Mouse (Mus musculus) T-cell, adult 2 months (primary cell): ENCODE results near the gene Hba-a1.
"Not testable (repeated sequence)": the region's sequence is repeated elsewhere in the genome, so short reads cannot be mapped to it uniquely, and the experiment has no call there.

Source experiments
- DNase-seq: peaks from one replicate; pipeline ENCODE4 v3.0.0; 2022; ENCODE audit warnings: low spot score

The Hba-a1 gene

DNA sequence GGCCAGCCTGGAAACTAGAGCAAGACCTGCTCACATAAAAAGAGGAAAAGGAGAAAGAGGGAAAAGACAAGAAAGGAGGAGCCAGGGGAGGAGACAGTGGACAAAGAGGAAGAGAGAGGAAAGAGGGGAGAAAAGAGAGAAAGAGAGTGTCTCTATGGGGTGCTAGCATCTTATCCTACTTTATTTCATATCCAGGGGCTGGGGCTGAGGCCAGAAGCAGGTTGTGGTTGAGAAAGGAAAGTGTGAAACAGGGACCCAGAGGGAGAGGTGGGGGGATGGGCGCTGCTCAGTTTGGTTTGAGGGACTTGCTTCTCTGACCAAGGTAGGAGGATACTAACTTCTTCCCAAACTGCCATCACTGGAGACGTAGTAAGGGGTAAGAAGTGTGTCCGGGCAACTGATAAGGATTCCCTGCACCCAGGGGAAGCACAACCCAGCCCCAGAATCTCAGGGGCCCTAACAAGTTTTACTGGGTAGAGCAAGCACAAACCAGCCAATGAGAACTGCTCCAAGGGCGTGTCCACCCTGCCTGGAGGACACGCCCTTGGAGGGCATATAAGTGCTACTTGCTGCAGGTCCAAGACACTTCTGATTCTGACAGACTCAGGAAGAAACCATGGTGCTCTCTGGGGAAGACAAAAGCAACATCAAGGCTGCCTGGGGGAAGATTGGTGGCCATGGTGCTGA lies at the start of gene Hba-a1:
Gene Hba-a1, plus strand, starts transcription at position 421 of the 687 bp plus-strand sequence.
- not testable (repeated sequence) for DNase-seq

DNA sequence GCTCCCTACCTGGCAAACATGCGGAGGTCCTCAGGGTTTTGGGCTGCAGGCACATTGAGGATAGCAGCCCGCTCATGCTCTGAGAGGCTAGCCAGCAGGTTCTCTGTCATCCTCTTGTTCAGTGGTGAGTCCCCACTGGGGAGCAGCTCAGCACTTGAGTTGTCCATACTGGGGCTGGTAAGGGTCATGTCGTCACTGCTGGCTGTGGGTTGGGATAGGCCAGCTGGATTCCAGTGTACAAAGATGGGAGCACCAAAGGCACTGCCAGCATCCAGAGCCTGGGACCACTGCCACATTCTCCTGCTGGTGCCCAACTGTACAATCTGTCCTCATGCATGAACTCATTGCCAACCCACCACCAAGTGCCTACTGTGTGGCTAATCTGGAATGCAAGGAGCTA lies 49.4 kb upstream of the Hba-a1 start:
- DNase-seq, result no peak

DNA sequence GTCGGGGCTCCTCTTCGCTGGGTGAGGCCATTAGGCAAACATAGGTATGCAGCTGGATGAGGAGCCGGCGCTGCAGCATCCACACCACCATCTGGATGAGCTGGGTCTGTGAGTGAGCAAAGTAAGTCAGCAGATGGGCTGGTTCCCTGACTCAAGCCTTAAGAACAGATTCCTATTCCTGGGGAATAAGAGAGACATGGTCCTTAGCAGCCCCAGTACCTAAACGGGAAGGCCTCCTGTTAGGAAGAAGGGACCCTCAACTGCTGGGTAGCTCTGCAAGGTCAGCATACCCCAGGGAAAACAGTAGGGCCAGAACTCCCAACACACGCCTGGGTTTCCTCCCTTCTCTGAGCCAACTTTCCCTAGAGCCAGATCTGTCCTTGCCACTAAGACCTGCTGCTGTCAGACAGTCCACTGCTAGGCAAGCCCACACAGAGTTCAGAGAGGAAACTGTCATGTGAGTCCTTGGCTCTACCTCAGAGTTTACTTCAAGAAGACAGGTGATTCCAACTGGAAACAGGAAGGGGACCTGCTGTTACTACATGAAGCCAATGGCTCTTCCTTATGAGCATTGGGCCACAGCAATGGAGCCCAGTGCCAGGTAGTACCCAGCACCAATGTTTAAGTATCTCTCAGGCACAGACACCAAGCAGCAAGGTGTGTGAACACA lies 48.4 kb upstream of the Hba-a1 start:
- DNase-seq, result no peak

DNA sequence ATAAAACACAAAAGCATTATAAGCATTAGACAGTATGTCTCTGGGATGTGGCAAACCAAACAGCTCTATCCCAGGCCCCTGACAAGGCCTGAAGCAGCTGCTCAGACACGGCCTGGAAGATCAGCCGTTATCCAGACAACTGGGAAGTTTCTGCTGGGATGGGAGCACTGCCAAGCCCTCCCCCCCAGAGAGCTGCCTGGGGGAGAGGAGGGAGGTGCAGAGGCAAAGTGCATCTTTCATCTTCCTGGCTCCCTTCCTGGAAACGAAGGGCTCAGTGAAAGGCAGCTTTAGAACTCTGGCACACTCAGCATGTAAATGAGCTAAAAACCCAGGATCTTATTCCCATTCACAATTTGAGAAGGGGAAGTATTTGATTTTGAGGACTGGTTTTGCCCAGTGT lies 47.7 kb upstream of the Hba-a1 start:
- no peak for DNase-seq

DNA sequence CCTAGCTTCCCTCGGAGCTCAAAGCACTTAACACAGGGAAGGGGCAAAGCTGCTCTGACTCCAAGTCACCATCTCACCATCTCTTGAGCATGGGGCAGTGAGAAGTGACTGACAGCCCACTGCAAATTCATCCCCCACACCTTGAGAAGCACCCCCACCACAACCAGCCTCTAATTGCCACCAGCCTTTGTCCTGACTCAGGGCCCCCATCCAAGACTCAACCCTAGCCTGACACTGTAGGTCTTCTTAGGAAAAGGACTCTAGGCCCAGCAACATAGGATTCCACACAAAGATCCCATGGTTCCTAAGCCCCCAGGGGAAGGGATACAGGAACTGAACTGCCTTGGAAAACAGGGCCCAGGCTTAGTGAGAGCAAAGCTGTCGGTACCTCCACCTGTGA lies 47.2 kb upstream of the Hba-a1 start:
- DNase-seq, result no peak

DNA sequence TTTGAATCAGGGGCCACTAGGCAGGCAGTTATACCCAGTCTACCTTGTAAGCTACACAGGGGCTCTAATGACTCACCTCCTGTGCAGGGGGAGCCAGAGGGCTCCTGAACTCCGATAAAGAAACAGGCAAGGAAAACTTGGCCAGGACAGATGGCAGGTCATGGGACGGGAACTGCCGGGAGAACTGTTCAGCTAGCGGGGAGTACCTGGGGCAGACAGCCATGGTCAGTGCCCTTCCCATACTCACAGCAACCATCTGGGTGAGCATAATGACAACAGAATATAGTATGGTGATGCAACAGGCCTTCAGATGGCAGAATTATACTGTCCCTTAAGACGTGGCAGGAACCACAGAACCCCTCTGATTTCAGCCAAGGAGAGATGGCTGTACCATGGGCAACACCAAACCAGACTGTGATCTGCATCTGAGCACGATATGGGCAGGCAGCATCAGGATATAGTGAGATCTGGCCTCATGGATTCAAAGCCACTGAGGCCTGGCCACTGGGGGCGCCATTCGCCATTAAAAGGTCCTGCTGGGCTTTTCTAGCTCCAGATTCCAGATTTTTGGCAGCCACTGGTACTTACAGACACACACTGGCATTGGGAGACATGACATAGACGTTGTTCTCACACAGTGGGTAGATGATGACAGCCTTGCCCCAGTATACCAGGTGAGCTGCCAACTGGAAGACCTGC lies 46.5 kb upstream of the Hba-a1 start:
- no peak for DNase-seq

DNA sequence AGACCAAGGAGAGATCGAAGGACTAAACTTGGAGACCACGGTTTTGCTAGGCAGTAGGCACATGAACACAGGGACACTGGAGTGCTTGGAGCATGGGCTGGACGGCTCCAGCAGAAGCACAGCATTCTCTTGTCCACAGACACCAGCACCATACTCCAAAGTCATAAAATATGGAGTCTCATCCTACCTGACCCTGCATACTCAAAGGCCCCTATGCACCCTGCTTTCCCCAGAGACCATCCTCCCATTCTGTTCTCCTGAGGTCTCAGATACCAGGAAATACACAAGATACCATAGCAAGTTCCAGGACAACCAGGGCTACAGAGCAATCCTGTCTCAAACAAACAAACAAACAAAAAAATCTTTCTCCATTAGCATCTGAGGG lies 45.9 kb upstream of the Hba-a1 start:
- DNase-seq, result no peak

DNA sequence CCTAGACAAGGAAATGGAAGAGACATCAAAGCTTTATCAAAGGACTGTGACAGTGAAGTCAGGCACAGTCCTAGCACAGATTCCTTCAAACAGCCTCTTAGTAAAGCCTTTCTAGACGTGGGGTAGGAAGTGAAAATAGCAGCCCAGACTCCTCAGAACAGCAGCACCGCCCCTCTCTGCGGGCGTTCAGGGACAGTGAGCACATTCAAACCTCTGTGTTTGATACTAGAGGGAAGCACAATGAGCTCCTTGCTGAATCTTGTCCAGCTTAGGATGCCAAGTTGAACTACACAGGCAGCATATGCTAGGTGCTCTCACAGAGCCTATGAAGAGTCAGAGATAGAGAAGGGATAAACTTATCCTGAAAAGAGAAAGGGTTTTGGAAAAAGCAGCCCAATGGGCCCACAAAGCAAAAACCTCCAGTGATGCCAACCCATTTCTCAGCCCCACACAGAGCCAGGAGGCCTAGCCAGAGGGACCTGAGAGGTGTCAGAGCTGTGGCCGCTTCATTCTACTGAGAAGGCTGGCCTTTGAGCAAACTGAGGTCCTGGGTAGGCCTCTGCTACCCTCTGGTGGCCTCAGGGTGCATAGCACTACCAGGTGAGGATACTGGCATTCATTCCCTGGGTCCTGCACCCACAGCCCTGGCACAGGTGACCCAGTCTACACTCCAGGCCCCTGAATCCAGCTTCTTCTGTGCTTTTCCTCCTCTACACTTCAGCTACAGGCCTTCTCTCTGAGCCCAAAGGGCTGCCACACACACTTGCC lies 45.0 kb upstream of the Hba-a1 start:
- peak; percentile 69 for DNase-seq

DNA sequence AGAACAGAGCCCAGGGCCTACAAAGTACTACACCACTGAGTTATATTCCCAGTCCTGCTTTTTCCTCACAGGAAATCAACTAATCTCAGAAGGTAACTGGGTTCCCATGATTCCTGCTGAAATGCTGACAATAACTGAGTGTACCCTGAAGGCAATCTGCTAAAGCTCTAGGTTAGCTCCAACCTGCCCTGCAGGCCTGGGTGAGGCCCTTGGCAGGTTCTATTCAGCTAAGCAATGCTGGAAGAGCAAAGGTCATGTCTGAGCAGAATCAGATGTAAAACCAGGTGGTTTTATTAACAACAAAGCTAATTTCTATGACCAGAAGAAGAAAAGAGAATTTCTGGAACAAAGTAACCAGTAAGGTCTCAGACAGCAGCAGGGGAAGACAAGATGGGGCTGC lies 41.9 kb upstream of the Hba-a1 start:
- no peak for DNase-seq

DNA sequence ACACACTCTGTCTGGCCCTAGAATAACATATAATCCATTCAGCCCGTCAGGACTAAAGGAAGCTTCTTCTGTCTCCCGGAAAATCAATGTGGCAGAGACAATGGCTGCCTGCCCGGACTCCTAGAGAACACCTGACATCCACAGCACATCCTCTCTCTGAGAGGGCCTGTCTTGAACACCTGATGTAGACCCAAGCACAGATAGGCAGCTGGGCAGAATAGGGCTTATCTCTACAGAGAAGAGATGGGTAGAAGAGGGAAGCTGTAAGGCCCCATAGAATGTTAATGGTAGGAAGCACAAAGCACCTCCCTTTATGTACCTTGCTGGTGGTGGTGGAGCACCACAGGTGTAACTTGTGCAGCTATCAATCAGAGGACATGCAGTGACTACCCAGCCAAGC lies 41.1 kb upstream of the Hba-a1 start:
- DNase-seq, result no peak

DNA sequence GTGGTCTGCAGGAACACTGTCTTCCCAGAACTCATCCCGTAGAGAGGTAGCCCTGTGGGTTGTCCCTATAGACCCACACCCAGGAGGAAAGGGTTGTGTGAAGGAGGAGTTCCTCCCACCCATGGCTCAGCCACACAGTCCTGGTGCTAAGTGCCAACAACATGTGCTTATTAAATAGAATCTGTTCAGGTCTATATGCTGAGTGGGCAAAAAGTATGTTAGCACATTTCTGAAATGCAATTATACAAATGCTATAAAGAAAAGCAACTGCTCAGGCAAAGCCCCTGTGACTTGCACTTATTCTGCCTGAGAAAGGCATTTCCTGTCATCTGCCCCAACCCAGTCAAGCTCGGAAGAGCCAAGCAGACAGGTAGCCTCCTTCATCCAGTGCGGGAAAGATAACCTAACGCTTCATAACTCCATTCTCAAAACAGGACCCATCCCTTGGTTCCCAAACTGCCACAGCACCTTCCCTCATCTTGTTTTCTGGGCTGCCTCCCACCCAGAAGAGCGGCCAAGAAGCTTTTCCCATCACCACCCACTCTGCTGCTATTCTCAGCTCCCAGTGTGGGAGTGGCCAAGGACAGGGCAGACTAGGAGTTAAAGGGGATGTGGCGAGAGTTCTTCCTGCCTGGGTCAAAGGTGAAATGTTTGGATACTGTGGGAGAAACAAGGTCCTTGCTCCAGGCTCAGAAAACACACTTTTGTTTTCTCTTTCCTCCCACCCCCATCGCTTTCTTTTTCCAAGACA lies 39.9 kb upstream of the Hba-a1 start:
- DNase-seq, result no peak

DNA sequence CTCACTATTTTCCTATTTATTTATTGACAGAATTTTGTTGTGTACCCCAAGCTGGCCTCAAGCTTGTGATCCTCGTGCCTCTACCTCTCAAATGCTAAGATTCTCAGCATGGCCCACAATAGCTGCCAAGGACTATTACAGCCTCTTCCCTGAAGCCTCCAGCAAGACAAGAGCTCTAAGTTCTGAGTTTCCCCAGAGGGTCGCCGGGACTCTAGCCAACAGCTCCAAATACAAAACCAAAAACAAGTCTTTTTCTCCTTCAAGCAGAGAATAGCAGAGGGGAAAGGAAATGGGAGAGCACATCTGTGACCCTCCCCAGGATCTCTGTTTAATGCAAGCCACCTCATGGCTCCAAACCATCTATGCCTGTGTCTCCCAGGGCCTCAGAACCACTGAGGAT lies 39.2 kb upstream of the Hba-a1 start:
- DNase-seq, result no peak

DNA sequence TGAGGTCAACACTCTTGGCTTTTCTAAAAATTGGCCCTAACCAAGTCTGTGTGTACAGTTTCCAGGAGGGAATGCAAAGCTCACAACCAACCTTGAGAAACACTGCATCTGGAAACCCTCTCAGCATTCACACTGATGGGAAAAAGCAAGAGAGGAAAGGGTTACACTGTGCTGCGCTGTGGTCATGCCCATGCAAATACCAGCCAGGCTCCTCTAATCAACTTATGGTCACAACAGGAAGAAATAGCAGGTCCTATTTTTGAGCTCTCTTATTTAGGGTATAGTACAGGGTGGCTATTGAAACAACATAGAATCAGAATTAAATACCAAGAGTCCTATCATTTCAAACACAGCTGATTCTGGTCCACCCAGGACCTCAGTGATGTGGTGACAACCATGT lies 38.7 kb upstream of the Hba-a1 start:
- no peak for DNase-seq

DNA sequence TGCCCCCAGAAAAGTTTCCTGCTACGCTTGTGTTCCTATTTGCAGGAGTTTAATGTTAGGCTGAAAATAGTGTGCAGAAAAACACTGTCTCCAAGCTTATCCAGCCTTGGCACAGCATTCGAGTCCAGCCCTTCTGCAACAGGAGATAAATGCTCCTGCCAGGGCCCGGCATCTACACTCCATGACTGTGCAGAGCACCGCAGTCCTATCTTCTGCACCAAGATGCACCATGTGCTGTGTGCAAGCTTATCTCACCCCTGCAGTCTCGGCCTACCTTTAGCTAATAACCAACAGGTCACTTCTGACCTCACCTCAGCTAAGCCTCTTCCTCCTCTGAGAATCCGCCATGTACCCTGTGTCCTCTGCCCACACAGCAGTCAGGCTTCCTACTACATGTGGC lies 37.7 kb upstream of the Hba-a1 start:
- DNase-seq, result no peak

DNA sequence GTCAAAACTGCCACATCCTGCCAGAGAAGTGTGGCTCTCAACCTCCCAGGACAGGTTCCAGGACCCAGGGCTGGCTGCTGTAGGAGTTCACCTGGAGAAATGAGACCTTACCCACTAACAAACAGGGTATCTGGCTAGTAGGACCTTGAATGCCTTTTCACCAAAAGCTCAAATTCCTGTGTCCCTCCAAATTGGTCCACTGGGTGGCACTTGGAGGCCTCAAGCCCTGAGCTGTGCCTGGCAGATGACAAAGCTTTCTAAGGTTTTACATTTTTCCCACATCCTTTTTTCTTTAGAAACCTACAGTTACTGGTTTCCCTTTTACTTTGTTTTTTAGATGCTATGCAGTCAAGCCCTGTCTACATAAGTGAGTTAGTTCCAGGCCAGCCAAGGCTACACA lies 36.2 kb upstream of the Hba-a1 start:
- DNase-seq, result no peak

DNA sequence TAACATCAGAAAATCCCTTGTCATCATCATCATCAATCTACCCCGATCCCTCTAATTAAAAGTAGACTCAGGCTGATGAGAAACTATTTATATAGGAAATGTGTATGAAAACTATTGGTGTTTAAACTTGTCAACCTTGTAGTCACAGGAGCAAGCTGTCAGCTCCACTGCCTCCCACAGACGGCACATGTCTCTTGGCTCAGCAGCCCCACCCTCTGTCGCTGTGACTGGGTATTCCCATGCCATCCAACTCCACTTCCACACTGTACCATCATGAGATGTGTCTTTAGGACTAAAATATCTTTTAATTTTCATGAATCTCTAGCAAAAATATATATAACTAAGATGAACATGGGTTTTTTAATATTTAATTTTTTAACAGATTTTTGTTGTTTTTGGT lies 35.0 kb upstream of the Hba-a1 start:
- DNase-seq, result no peak

DNA sequence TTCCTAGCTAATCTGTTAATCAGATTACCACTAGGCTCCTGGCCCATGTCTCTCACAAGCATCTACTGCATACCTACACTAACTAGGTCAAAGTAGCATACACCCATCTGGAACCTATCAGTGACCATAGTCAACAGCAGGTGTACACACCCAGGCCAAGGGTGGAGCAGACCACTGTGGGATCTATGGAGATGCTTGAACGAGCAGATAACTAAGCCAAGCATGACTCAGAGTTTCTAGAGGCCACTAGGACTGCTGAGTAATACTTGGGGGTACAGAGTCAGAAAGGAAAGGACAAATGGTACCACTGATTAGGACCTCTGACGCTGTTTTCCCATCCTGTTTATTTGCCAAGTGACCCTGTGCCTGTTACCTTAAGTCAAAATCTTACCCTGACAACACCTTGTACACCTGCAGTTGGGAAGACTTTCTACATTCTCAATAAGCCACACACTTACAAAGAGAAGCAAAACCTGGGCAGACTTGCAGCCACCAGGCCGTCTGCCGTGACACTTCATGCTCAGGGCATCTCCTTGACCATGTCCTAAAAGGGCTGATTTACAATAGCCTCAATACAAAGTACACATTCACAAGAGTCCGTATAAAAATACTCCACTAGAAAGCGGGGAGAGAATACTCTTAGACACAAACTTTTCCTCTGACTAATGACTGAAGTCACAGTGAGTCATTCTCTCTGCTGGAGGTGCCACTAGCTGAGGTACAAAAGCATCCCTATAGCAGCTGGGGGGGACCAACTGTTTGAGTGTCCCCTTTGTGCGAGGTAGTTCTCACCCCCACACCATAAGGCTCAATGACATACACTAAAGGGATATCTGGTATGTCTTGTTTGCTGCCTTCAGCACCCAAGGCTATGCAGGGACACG lies 32.2 kb upstream of the Hba-a1 start:
- no peak for DNase-seq

DNA sequence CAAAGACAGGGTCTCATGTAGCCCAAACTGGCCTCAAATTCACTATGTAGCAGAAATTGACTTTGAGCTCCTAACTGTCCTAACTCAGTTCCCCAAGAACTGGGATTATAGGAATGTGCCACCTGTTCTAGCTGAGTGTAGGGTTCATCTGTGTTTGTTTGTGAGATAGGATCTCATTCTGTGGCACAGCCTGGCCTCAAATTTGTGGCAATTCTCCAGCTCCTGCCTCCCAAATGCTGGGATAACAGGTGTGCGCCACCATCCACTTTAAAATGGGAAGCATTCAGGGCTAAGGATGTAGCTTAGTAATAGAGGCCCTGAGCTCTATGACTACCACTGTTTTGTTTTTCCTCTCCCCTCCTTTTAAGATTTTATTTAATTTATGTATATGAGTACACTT lies 30.2 kb upstream of the Hba-a1 start:
- DNase-seq, result no peak

DNA sequence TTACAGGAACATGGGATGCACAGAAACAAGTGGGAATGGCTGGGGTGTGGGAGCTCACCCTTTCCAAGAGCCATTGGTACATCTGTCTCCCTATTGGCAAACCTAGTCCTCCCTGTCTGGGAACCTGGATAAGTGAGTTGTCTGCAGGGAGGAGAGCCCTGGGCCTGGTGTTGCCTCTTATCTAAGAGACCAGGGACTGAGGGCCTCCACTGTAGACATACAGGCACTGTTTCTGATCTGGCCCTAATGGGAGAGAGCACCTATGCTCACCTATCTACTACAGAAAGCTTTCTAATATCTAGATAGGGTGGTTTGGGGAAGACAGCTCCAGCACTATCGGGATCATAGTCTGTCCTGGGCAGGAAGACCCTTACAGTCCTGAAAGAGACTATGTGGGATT lies 27.2 kb upstream of the Hba-a1 start:
- DNase-seq, result no peak

DNA sequence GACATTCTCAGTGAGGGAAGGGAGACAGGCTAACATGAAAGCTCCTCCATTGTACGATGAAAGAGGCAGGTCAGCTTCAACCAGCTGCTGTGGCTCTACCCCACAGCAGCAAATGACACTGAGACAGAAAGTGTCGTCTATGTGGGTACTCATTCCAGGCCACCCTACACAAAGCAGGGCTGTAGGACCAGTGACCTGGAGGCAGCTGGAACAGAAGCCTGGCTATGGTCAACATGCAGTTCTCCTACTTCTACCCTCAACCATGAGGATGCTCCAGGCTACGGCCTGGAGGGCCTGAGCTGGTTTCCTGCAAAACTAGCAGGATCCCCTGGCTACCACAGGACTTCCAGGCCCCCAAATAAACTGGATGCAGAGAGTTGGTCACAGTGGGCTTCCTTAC lies 26.7 kb upstream of the Hba-a1 start:
- DNase-seq, result no peak
